Mouse (Mus musculus) inflammation-experienced regulatory T-cells, adult 16 weeks (primary cell): ENCODE results near the gene S100a16. TPM values are rescaled to one million over a fixed set of nuclear protein-coding genes. Genes with fewer than 3 reads are reported as not detected.

Experiments used
- polyA plus RNA-seq: library from polyadenylated mRNA; unstranded; fragments of 100-300 nt; shearing (Covaris generic); gene quantifications from one replicate; pipeline ENCODE4 v1.2.1, GENCODE M21; 2017

S100a16 gene
- polyA plus RNA-seq, result 0.43 TPM

GRCm38 (mm10) chr3:90537141-90537904, at the start of gene S100a16:
TSS of gene S100a16 (plus strand) at chr3:90537254.

GRCm38 (mm10) chr3:90490696-90491256, 46.3 kb upstream of the S100a16 start, which contains the start of gene Snapin:
TSS of gene Snapin (minus strand) at chr3:90491033.

GRCm38 (mm10) chr3:90508950-90509746, 27.9 kb upstream of the S100a16 start, which contains the start of gene Chtop:
TSS of gene Chtop (minus strand) at chr3:90509498.

GRCm38 (mm10) chr3:90513796-90514590, 23.1 kb upstream of the S100a16 start, which contains the start of the genes S100a1 and S100a13:
TSS of gene S100a1 (minus strand) at chr3:90514392.
TSS of gene S100a13 (plus strand) at chr3:90514435.

GRCm38 (mm10) chr3:90526580-90526979, 10.5 kb upstream of the S100a16 start, which contains the start of gene S100a14:
TSS of gene S100a14 (plus strand) at chr3:90526856.

GRCm38 (mm10) chr3:90560008-90560628, 23.1 kb downstream of the S100a16 start, which contains the start of gene S100a3:
TSS of gene S100a3 (plus strand) at chr3:90560578.

GRCm38 (mm10) chr3:90589947-90590346, 52.9 kb downstream of the S100a16 start, which contains the start of gene S100a2:
TSS of gene S100a2 (plus strand) at chr3:90590247.

Other genes with a start within 250 kb of the S100a16 start
- 13.3 TPM for gene Gatad2b, start 244.1 kb upstream of the S100a16 start, polyA plus RNA-seq
- 0.24 TPM for gene Slc27a3, start 147.3 kb upstream of the S100a16 start, polyA plus RNA-seq
- 43.9 TPM for gene Ints3, start 103.6 kb upstream of the S100a16 start, polyA plus RNA-seq
- not detected for gene Npr1, start 71.4 kb upstream of the S100a16 start, polyA plus RNA-seq
- 116 TPM for gene Ilf2, start 61.1 kb upstream of the S100a16 start, polyA plus RNA-seq
- 132 TPM for gene Snapin, start 46.2 kb upstream of the S100a16 start, polyA plus RNA-seq
- gene Chtop, start 27.8 kb upstream of the S100a16 start, polyA plus RNA-seq, result 218 TPM
- 4.7 TPM for gene S100a1, start 22.9 kb upstream of the S100a16 start, polyA plus RNA-seq
- gene S100a13, start 22.8 kb upstream of the S100a16 start, polyA plus RNA-seq, result 157 TPM
- not detected for gene S100a14, start 10.4 kb upstream of the S100a16 start, polyA plus RNA-seq
- gene S100a3, start 23.3 kb downstream of the S100a16 start, polyA plus RNA-seq, result 2.4 TPM
- 1.1 TPM for gene S100a2, start 53.0 kb downstream of the S100a16 start, polyA plus RNA-seq
- gene Gm42674, start 64.7 kb downstream of the S100a16 start, polyA plus RNA-seq, result not detected
- 209 TPM for gene S100a4, start 66.5 kb downstream of the S100a16 start, polyA plus RNA-seq
- not detected for gene S100a5, start 71.3 kb downstream of the S100a16 start, polyA plus RNA-seq
- gene S100a6, start 75.6 kb downstream of the S100a16 start, polyA plus RNA-seq, result 374 TPM
- not detected for gene S100a7a, start 116.8 kb downstream of the S100a16 start, polyA plus RNA-seq
- gene S100a8, start 131.7 kb downstream of the S100a16 start, polyA plus RNA-seq, result not detected
- not detected for gene S100a9, start 158.5 kb downstream of the S100a16 start, polyA plus RNA-seq
- not detected for gene Pglyrp4, start 189.7 kb downstream of the S100a16 start, polyA plus RNA-seq
- gene Gm5849, start 240.6 kb downstream of the S100a16 start, polyA plus RNA-seq, result not detected